Mouse (Mus musculus): Measurements from ENCODE around the gene Zfp777.

GRCm38 (mm10) chr6:48024994-48025345 is 23.7 kb downstream of the Zfp777 start:
- no peak for TF ChIP-seq POLR2A (IDR thresholded peaks at IDR 0.05; ENCODE audit: borderline replicate concordance, insufficient read depth, low read length)
- no peak for TF ChIP-seq CTCF (IDR thresholded peaks at IDR 0.05; ENCODE audit: borderline replicate concordance, insufficient read depth, low read depth, low read length)
